Mouse (Mus musculus): Measurements from ENCODE around the gene Ahrr. TPM values are rescaled to one million over a fixed set of nuclear protein-coding genes. Genes with fewer than 3 reads are reported as not detected.

Ahrr gene
- polyA plus RNA-seq, 1 experiment from 2014 or later: 0.96 TPM

GRCm38 (mm10) chr13:74208986-74209345, 83.2 kb downstream of the Ahrr start:
- H3K27me3 ChIP-seq (ENCODE audit: control insufficient read depth, insufficient read depth, low read length): no peaks in the 10 kb centered on the region
- H3K4me1 ChIP-seq (ENCODE audit: control insufficient read depth, insufficient read depth, low read length): no peaks in the 10 kb centered on the region; the same call in 1 of the 2 replicates
- ATAC-seq (ENCODE audit: insufficient number of reproducible peaks, low FRiP score, low TSS enrichment, low read depth) (peak; percentile 50), DNase-seq (ENCODE audit: low spot score) (no peak)
- H3K27ac ChIP-seq (replicated peaks; ENCODE audit: low read depth, low read length): 0 out of 2 replicates have a peak overlapping the region, but pooled peaks have one; percentile 30
- H3K4me3 ChIP-seq (ENCODE audit: low read depth, low read length): peak overlapping the region; percentile 78
- 20% methylated on average over 12 of the region's 12 CpGs for WGBS
- H3K4me2 ChIP-seq (ENCODE audit: low read depth, severe bottlenecking): peak overlapping the region; percentile 75
- peak overlapping the region; percentile 74 for H3K9ac ChIP-seq (ENCODE audit: low read length)
- no peaks in the 10 kb centered on the region for H3K36me3 ChIP-seq (ENCODE audit: control insufficient read depth, insufficient read depth, low read length)
- H3K9me3 ChIP-seq (ENCODE audit: control insufficient read depth, low read length): no peaks in the 10 kb centered on the region

DNA sequence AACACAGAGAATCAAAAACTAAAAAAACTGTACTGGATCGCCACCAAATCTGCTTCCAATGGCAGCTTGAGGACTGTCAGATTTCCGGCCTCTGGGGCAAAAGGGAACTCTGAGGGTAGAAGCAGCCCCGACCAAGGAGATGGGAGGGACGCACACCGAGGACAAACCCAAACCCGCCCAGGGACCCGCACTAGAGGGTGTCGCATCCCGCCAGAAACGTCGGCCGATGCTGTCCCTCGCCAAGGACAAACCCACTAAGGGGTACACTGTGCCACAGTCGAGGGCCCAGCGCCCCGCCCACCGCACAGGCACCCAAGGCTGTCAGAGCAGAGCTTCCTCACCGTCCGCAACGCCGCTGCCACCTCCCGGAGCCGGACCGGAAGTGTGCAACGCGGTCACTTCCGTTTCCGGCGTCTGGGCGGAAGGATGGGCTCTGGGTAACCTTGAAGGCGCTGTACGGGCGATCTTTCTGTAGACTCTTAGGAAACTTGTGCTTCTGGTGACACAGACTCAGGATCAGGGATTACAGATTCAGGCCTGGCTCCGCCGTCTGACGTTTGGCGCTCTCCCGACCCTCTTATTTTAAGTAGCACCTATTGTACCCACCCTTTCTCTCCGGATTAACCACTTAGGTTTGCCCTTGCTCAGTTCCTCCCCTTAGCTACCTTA, 83.7 kb downstream of the Ahrr start, which contains the start of gene Exoc3:
Gene Exoc3, minus strand, starts transcription at position 416 of the 669 bp plus-strand sequence.
- H3K36me3 ChIP-seq (ENCODE audit: control insufficient read depth, insufficient read depth, low read length): no peaks in the 10 kb centered on the region; the same call in 1 of the 2 replicates
- H3K4me1 ChIP-seq (ENCODE audit: control insufficient read depth, insufficient read depth, low read length): no peaks in the 10 kb centered on the region; the same call in 1 of the 2 replicates
- ATAC-seq (ENCODE audit: insufficient number of reproducible peaks, low FRiP score, low TSS enrichment, low read depth) (peak; percentile 92), DNase-seq (ENCODE audit: low spot score) (peak; percentile 90)
- peak within 1 kb of the TSS; percentile 74 for H3K9ac ChIP-seq (ENCODE audit: low read length)
- under 1% methylated on average over 39 of the region's 39 CpGs for WGBS
- peak within 1 kb of the TSS; percentile 78 for H3K4me3 ChIP-seq (ENCODE audit: low read depth, low read length)
- no peaks in the 10 kb centered on the region for H3K27me3 ChIP-seq (ENCODE audit: control insufficient read depth, insufficient read depth, low read length)
- no peaks in the 10 kb centered on the region for H3K9me3 ChIP-seq (ENCODE audit: control insufficient read depth, low read length)
- H3K27ac ChIP-seq (replicated peaks; ENCODE audit: low read depth, low read length): 0 out of 2 replicates have a peak within 1 kb of the TSS, but pooled peaks have one; percentile 30
- H3K4me2 ChIP-seq (ENCODE audit: low read depth, severe bottlenecking): peak within 1 kb of the TSS; percentile 75

GRCm38 (mm10) chr13:74196451-74196850, 95.7 kb downstream of the Ahrr start:
- no peak for ATAC-seq (ENCODE audit: insufficient number of reproducible peaks, low FRiP score, low TSS enrichment, low read depth)
- DNase-seq (ENCODE audit: low spot score): no peak
- Histone ChIP-seq H3K4me3 (ENCODE audit: low read depth, low read length) (no peak overlapping the region), H3K9me3 (ENCODE audit: control insufficient read depth, low read length) (no peaks in the 10 kb centered on the region), H3K4me1 (ENCODE audit: control insufficient read depth, insufficient read depth, low read length) (no peaks in the 10 kb centered on the region), H3K27ac (replicated peaks; ENCODE audit: low read depth, low read length) (no peak overlapping the region), H3K27me3 (ENCODE audit: control insufficient read depth, insufficient read depth, low read length) (no peaks in the 10 kb centered on the region), H3K9ac (ENCODE audit: low read length) (no peak overlapping the region), H3K36me3 (ENCODE audit: control insufficient read depth, insufficient read depth, low read length) (peaks cover 12% of the 10 kb centered on the region), H3K4me2 (ENCODE audit: low read depth, severe bottlenecking) (no peak overlapping the region)
- WGBS: 79% methylated on average over 3 of the region's 3 CpGs

DNA sequence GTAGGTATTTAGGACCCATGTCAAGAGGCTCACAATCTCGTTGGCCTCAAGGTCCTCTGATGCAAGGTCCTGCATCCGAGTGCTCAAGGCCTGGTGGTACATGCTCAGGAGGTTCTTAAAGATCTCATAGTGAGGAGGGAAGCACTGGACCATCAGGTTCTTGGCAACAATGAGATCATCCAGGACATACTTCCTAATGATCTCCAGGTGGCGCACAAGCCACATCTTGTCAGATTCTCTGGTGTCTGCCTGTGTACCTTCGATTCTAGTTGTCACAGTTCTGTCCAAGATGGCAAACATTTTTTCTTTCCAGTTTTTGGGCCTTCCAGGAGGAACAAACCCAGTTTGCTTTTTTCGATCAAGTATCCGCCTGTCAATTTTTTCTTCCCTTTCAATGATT, 99.5 kb downstream of the Ahrr start:
- Histone ChIP-seq H3K4me1 (ENCODE audit: control insufficient read depth, insufficient read depth, low read length) (no peaks in the 10 kb centered on the region), H3K27ac (replicated peaks; ENCODE audit: low read depth, low read length) (no peak overlapping the region), H3K36me3 (ENCODE audit: control insufficient read depth, insufficient read depth, low read length) (peaks cover 13% of the 10 kb centered on the region), H3K9ac (ENCODE audit: low read length) (no peak overlapping the region), H3K27me3 (ENCODE audit: control insufficient read depth, insufficient read depth, low read length) (no peaks in the 10 kb centered on the region), H3K4me2 (ENCODE audit: low read depth, severe bottlenecking) (no peak overlapping the region), H3K4me3 (ENCODE audit: low read depth, low read length) (no peak overlapping the region), H3K9me3 (ENCODE audit: control insufficient read depth, low read length) (no peaks in the 10 kb centered on the region)
- ATAC-seq (ENCODE audit: insufficient number of reproducible peaks, low FRiP score, low TSS enrichment, low read depth) (no peak), DNase-seq (ENCODE audit: low spot score) (no peak)
- WGBS: 87% methylated on average over 6 of the region's 6 CpGs

DNA sequence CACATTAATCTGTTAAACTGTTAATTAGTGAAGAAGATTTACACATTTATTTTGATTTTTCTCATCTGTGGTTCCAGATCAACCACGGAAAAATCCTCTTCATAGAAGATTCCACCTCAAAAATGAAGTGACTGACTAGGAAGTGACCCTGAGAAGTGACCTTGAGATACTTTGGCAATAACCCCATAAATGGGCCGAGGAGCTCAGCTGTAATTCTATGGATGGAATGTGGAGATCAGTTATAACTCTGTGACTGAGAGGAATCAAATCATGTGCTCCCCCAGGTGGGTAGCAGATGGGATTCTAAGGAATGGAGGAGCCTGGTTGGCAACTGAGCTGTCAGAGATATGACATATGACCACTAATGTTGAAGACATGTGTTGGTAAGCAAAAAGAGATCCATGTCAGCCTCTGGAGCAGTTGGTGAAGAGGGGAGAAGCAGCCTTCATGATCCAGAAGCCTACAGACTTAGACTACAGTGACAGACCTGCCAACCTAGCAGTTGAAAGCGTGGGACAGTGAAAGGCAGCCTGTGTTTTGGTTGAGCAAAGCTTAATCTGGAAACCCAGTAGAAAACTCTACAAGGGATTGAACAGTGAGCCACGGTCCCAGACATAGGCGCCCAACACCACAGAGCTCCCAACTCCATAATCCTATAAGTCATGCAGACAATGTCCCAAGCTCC, 109.0 kb downstream of the Ahrr start:
- Histone ChIP-seq H3K4me2 (ENCODE audit: low read depth, severe bottlenecking) (no peak overlapping the region), H3K9me3 (ENCODE audit: control insufficient read depth, low read length) (no peaks in the 10 kb centered on the region), H3K27me3 (ENCODE audit: control insufficient read depth, insufficient read depth, low read length) (no peaks in the 10 kb centered on the region), H3K9ac (ENCODE audit: low read length) (no peak overlapping the region), H3K27ac (replicated peaks; ENCODE audit: low read depth, low read length) (no peak overlapping the region), H3K4me1 (ENCODE audit: control insufficient read depth, insufficient read depth, low read length) (no peaks in the 10 kb centered on the region), H3K4me3 (ENCODE audit: low read depth, low read length) (no peak overlapping the region), H3K36me3 (ENCODE audit: control insufficient read depth, insufficient read depth, low read length) (peaks cover 8% of the 10 kb centered on the region; the same call in 1 of the 2 replicates)
- DNase-seq (ENCODE audit: low spot score) (no peak), ATAC-seq (ENCODE audit: insufficient number of reproducible peaks, low FRiP score, low TSS enrichment, low read depth) (no peak)
- 90% methylated on average over 5 of the region's 5 CpGs for WGBS

DNA sequence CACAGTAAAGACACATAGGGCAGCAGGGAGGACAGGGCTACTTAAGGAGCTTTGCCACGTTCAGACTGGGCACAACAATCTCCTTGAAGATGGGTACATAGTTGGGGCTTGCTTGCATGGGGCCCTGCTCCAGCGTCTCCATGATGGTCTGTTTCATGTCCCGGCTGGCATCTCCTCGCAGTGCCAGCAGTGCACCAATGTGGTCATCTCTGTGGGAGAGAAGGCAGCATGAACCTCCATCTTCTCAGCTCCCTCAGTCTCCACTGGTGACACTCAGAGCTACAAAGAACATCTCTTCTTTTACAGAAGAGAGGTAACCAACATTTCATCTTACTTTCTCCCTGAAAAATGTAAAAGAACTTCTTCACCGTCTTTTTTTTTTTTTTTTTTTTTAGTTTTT, 120.1 kb downstream of the Ahrr start:
- H3K4me2 ChIP-seq (ENCODE audit: low read depth, severe bottlenecking): no peak overlapping the region
- peaks cover 7% of the 10 kb centered on the region; the same call in 1 of the 2 replicates for H3K36me3 ChIP-seq (ENCODE audit: control insufficient read depth, insufficient read depth, low read length)
- no peak overlapping the region for H3K4me3 ChIP-seq (ENCODE audit: low read depth, low read length)
- no peaks in the 10 kb centered on the region for H3K27me3 ChIP-seq (ENCODE audit: control insufficient read depth, insufficient read depth, low read length)
- H3K27ac ChIP-seq (replicated peaks; ENCODE audit: low read depth, low read length): no peak overlapping the region
- 94% methylated on average over 5 of the region's 5 CpGs for WGBS
- DNase-seq (ENCODE audit: low spot score) (no peak), ATAC-seq (ENCODE audit: insufficient number of reproducible peaks, low FRiP score, low TSS enrichment, low read depth) (no peak)
- H3K9ac ChIP-seq (ENCODE audit: low read length): no peak overlapping the region
- no peaks in the 10 kb centered on the region for H3K9me3 ChIP-seq (ENCODE audit: control insufficient read depth, low read length)
- no peaks in the 10 kb centered on the region for H3K4me1 ChIP-seq (ENCODE audit: control insufficient read depth, insufficient read depth, low read length)

- Histone ChIP-seq H3K36me3 (ENCODE audit: control insufficient read depth, insufficient read depth, low read length) (peaks cover 7% of the 10 kb centered on the region; the same call in 1 of the 2 replicates), H3K9me3 (ENCODE audit: control insufficient read depth, low read length) (no peaks in the 10 kb centered on the region), H3K27me3 (ENCODE audit: control insufficient read depth, insufficient read depth, low read length) (no peaks in the 10 kb centered on the region), H3K4me1 (ENCODE audit: control insufficient read depth, insufficient read depth, low read length) (no peaks in the 10 kb centered on the region), H3K4me2 (ENCODE audit: low read depth, severe bottlenecking) (no peak overlapping the region), H3K9ac (ENCODE audit: low read length) (no peak overlapping the region), H3K27ac (replicated peaks; ENCODE audit: low read depth, low read length) (no peak overlapping the region), H3K4me3 (ENCODE audit: low read depth, low read length) (no peak overlapping the region)
- DNase-seq (ENCODE audit: low spot score) (no peak), ATAC-seq (ENCODE audit: insufficient number of reproducible peaks, low FRiP score, low TSS enrichment, low read depth) (no peak)
- WGBS: 86% methylated on average over 10 of the region's 10 CpGs
Observed at GRCm38 (mm10) chr13:74169446-74170164, 122.5 kb downstream of the Ahrr start.

GRCm38 (mm10) chr13:74167492-74167891, 124.6 kb downstream of the Ahrr start:
- ATAC-seq (ENCODE audit: insufficient number of reproducible peaks, low FRiP score, low TSS enrichment, low read depth): no peak

More at GRCm38 (mm10) chr13:74167492-74167891, 124.6 kb downstream of the Ahrr start:
- Histone ChIP-seq H3K4me3 (ENCODE audit: low read depth, low read length) (no peak overlapping the region), H3K9ac (ENCODE audit: low read length) (no peak overlapping the region), H3K36me3 (ENCODE audit: control insufficient read depth, insufficient read depth, low read length) (no peaks in the 10 kb centered on the region), H3K27ac (replicated peaks; ENCODE audit: low read depth, low read length) (no peak overlapping the region), H3K9me3 (ENCODE audit: control insufficient read depth, low read length) (no peaks in the 10 kb centered on the region), H3K4me2 (ENCODE audit: low read depth, severe bottlenecking) (no peak overlapping the region), H3K27me3 (ENCODE audit: control insufficient read depth, insufficient read depth, low read length) (no peaks in the 10 kb centered on the region), H3K4me1 (ENCODE audit: control insufficient read depth, insufficient read depth, low read length) (no peaks in the 10 kb centered on the region)
- 82% methylated on average over 2 of the region's 2 CpGs for WGBS
- DNase-seq (ENCODE audit: low spot score): no peak
